8 mouse cellular contexts compared by ENCODE assay signal in genomic region chr4:111414818-111415488, GRCm38 (mm10). TPM values are rescaled to one million over a fixed set of nuclear protein-coding genes. Genes with fewer than 3 reads are reported as not detected.
DNase-seq lines count a peak whose midpoint lies in the region; ATAC-seq and TF ChIP-seq lines count a peak whose summit lies in the region.

Bend5 (plus strand) TSS chr4:111415006.

- peak within 1 kb of the TSS; percentile 55 for H3K4me2 ChIP-seq in intestine, embryonic 16.5 days (ENCODE audit: low read depth, low read length)
- H3K4me2 ChIP-seq in limb, embryonic 11.5 days (ENCODE audit: low read depth, severe bottlenecking) = peak within 1 kb of the TSS; percentile 73
- H3K4me2 ChIP-seq in midbrain, embryonic 12.5 days (replicated peaks) = peak within 1 kb of the TSS; percentile 84

- peak; percentile 90 for ATAC-seq in intestine, embryonic 16.5 days
- peak; percentile 97 for ATAC-seq in limb, embryonic 11.5 days (ENCODE audit: insufficient number of reproducible peaks, low FRiP score, low TSS enrichment, low read depth)
- peak; percentile 97 for ATAC-seq in midbrain, embryonic 12.5 days (ENCODE audit: low FRiP score, low read depth)

- peak within 1 kb of the TSS; percentile 85 for H3K27ac ChIP-seq in intestine, embryonic 16.5 days (ENCODE audit: low read length)
- peak within 1 kb of the TSS; percentile 78 for H3K27ac ChIP-seq in limb, embryonic 11.5 days (replicated peaks; ENCODE audit: low read depth, low read length)
- H3K27ac ChIP-seq in midbrain, embryonic 12.5 days (replicated peaks) = peak within 1 kb of the TSS; percentile 86
- H3K27ac ChIP-seq in small intestine, adult 2 months (ENCODE audit: insufficient read depth, low read depth, low read length) = no peak within 1 kb of the TSS; the same call in 1 of the 2 replicates

- WGBS in intestine, embryonic 16.5 days = under 1% methylated on average over 54 of the region's 66 CpGs
- 0% methylated on average over 66 of the region's 66 CpGs for WGBS in limb, embryonic 11.5 days
- 2% methylated on average over 64 of the region's 66 CpGs for WGBS in midbrain, embryonic 12.5 days
- WGBS in small intestine, adult 2 months = 2% methylated on average over 64 of the region's 66 CpGs

- peak within 1 kb of the TSS; percentile 82 for H3K4me3 ChIP-seq in intestine, embryonic 16.5 days (ENCODE audit: low read length)
- H3K4me3 ChIP-seq in limb, embryonic 11.5 days (ENCODE audit: low read depth, low read length) = peak within 1 kb of the TSS; percentile 97
- peak within 1 kb of the TSS; percentile 89 for H3K4me3 ChIP-seq in midbrain, embryonic 12.5 days
- peak within 1 kb of the TSS; percentile 81 for H3K4me3 ChIP-seq in small intestine, adult 2 months (ENCODE audit: low read depth, low read length)

- no peak for TF ChIP-seq POLR2A in small intestine, adult 2 months (IDR thresholded peaks at IDR 0.05; ENCODE audit: low read depth, low read length)

- H3K9me3 ChIP-seq in intestine, embryonic 16.5 days (ENCODE audit: control insufficient read depth, low read length) = no peaks in the 10 kb centered on the region
- no peaks in the 10 kb centered on the region for H3K9me3 ChIP-seq in limb, embryonic 11.5 days (ENCODE audit: control insufficient read depth, low read length)
- no peaks in the 10 kb centered on the region for H3K9me3 ChIP-seq in midbrain, embryonic 12.5 days

- peaks cover 12% of the 10 kb centered on the region for H3K4me1 ChIP-seq in intestine, embryonic 16.5 days (ENCODE audit: control insufficient read depth, insufficient read depth, low read length)
- H3K4me1 ChIP-seq in limb, embryonic 11.5 days (ENCODE audit: control insufficient read depth, insufficient read depth, low read length) = peaks cover 8% of the 10 kb centered on the region
- peaks cover 31% of the 10 kb centered on the region for H3K4me1 ChIP-seq in midbrain, embryonic 12.5 days
- H3K4me1 ChIP-seq in small intestine, adult 2 months (ENCODE audit: control insufficient read depth, insufficient read depth, insufficient read length, low read length) = peaks cover 3% of the 10 kb centered on the region; the same call in 1 of the 2 replicates

- TF ChIP-seq CTCF in small intestine, adult 2 months (IDR thresholded peaks at IDR 0.05; ENCODE audit: extremely low read depth, insufficient read length, insufficient replicate concordance, low read depth, low read length) = no peak

- H3K27me3 ChIP-seq in intestine, embryonic 16.5 days (replicated peaks; ENCODE audit: control insufficient read depth, insufficient read depth, low read length) = no peaks in the 10 kb centered on the region
- no peaks in the 10 kb centered on the region for H3K27me3 ChIP-seq in limb, embryonic 11.5 days (ENCODE audit: control insufficient read depth, insufficient read depth, low read length)
- no peaks in the 10 kb centered on the region for H3K27me3 ChIP-seq in midbrain, embryonic 12.5 days
- peaks cover 11% of the 10 kb centered on the region; the same call in 1 of the 2 replicates for H3K27me3 ChIP-seq in small intestine, adult 2 months (ENCODE audit: control insufficient read depth, insufficient read depth, low read length)

- H3K9ac ChIP-seq in intestine, embryonic 16.5 days (ENCODE audit: low read depth, low read length) = peak within 1 kb of the TSS; percentile 97
- H3K9ac ChIP-seq in limb, embryonic 11.5 days (ENCODE audit: low read length) = peak within 1 kb of the TSS; percentile 97
- H3K9ac ChIP-seq in midbrain, embryonic 12.5 days (replicated peaks) = peak within 1 kb of the TSS; percentile 94

- H3K36me3 ChIP-seq in intestine, embryonic 16.5 days (ENCODE audit: control insufficient read depth, insufficient read depth, low read length) = no peaks in the 10 kb centered on the region
- peaks cover 2% of the 10 kb centered on the region; the same call in 1 of the 2 replicates for H3K36me3 ChIP-seq in limb, embryonic 11.5 days (ENCODE audit: control insufficient read depth, insufficient read depth, low read length)
- peaks cover 13% of the 10 kb centered on the region; the same call in 1 of the 2 replicates for H3K36me3 ChIP-seq in midbrain, embryonic 12.5 days
- no peaks in the 10 kb centered on the region for H3K36me3 ChIP-seq in small intestine, adult 2 months (ENCODE audit: control insufficient read depth, insufficient read depth, low read length)

- DNase-seq in adrenal gland, adult (ENCODE audit: inconsistent age in 2 of 2, low spot score in 1 of 2) = peak; percentile 84 to 93
- DNase-seq in embryo, embryonic 10.5 days (ENCODE audit: low spot score) = peak; percentile 93
- DNase-seq in heart, adult 11 months = peak; percentile 98
- peak; percentile 94 for DNase-seq in limb, embryonic 11.5 days (ENCODE audit: low spot score)
- peak; percentile 93 for DNase-seq in yolk sac, embryonic 10.5 days (ENCODE audit: low spot score)

RNA-seq across cellular contexts. Expression of gene Bend5, which starts in this region (rescaled TPM):
- polyA plus RNA-seq in intestine, embryonic 16.5 days (2015; fragmentation: Nextera tagmentation; extraction: Ambion mirVana) = 25.3 and 29.5 TPM in 2 replicates
- 39.8 and 45.7 TPM in 2 replicates for polyA plus RNA-seq in limb, embryonic 11.5 days (2014; fragmentation: Nextera tagmentation; extraction: Ambion mirVana)
- polyA plus RNA-seq in midbrain, embryonic 12.5 days (2016; fragmentation: Nextera tagmentation; extraction: Ambion mirVana) = 55.3 and 56.5 TPM in 2 replicates
- 3.4 and 6.8 TPM in 2 replicates for polyA plus RNA-seq in small intestine, adult 2 months (2012; rRNA removed)
